Mouse (Mus musculus) C2C12 (cell line): Measurements from ENCODE around the gene Mgat4b. TPM values are rescaled to one million over a fixed set of nuclear protein-coding genes. Genes with fewer than 3 reads are reported as not detected.

Source experiments
- H3K27me3 ChIP-seq: one replicate; pipeline ENCODE4 v1.6.1; 2011; ENCODE audit not compliant: control insufficient read depth, insufficient read depth, insufficient read length
- H3K36me3 ChIP-seq: one replicate; pipeline ENCODE4 v1.6.1; 2011; ENCODE audit not compliant: control insufficient read depth, insufficient read depth
- H3K4me3 ChIP-seq: one replicate; pipeline ENCODE4 v1.5.1; 2011; ENCODE audit warnings: mild to moderate bottlenecking, control low read depth; ENCODE audit not compliant: poor library complexity, insufficient read depth, severe bottlenecking
- H3K79me2 ChIP-seq: one replicate; pipeline ENCODE4 v1.6.1; 2011; ENCODE audit not compliant: control insufficient read depth, insufficient read depth
- H3K79me3 ChIP-seq: one replicate; pipeline ENCODE4 v1.6.1; 2011; ENCODE audit warnings: low read depth, control low read depth
- H3ac ChIP-seq: one replicate; pipeline ENCODE3; 2011; ENCODE audit warnings: low read depth; ENCODE audit not compliant: control insufficient read depth, insufficient read length
- CEBPB ChIP-seq: IDR thresholded peaks from one replicate; pipeline ENCODE4 v1.6.1; 2011; ENCODE audit warnings: low read depth, mild to moderate bottlenecking, control low read depth, moderate library complexity
- CTCF ChIP-seq: IDR thresholded peaks from one replicate; pipeline ENCODE4 v1.5.1; 2011; ENCODE audit not compliant: control insufficient read depth, insufficient read depth, insufficient read length
- FOSL1 ChIP-seq: IDR thresholded peaks from one replicate; pipeline ENCODE4 v1.8.0; 2011; ENCODE audit warnings: mild to moderate bottlenecking, low read length; ENCODE audit not compliant: poor library complexity, insufficient read depth, severe bottlenecking
- MAX ChIP-seq: IDR thresholded peaks from one replicate; pipeline ENCODE4 v1.6.1; 2011; ENCODE audit warnings: mild to moderate bottlenecking, control low read depth
- MYOD1 ChIP-seq: IDR thresholded peaks from one replicate; pipeline ENCODE4 v1.6.1; 2011; ENCODE audit warnings: low read depth; ENCODE audit not compliant: control insufficient read depth, insufficient read length
- MYOG ChIP-seq: IDR thresholded peaks from one replicate; pipeline ENCODE4 v1.6.1; 2011; ENCODE audit not compliant: control insufficient read depth, insufficient read length; ENCODE audit errors: extremely low read depth
- USF1 ChIP-seq: IDR thresholded peaks from one replicate; pipeline ENCODE4 v1.6.1; 2011; ENCODE audit warnings: low read depth, mild to moderate bottlenecking, control low read depth, moderate library complexity
- polyA plus RNA-seq: library from polyadenylated mRNA; unstranded; fragments of >200 nt; fragmentation: generic; extraction: Trizol; gene quantifications from one replicate; pipeline ENCODE4 v1.2.1, GENCODE M21; 2012; ENCODE audit warnings: missing spikeins

Gene Mgat4b
- polyA plus RNA-seq, 1 experiment = 139 TPM

DNA sequence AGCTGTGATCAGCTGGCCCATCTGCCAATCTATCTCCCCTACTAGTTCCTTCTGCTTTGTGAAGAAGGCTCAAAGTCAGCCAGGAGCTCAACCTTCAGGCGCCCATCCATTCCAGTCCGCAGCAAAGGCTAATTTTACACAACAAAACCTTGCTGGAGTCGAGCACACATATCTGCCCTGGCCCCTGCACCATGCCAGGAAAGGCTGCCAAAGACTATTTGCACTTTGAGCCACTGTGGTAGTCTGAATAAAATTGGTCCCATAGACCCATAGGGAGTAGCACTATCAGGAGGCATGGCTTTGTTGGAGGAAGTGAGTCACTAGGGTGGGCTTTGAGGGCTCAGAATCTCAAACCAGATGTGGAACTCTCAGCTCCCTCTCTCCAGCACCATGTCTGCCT lies 5.3 kb upstream of the Mgat4b start:
- TF ChIP-seq CEBPB (no peak), MYOD1 (no peak), MYOG (no peak)
- Histone ChIP-seq H3K79me2 (peaks cover 70% of the 10 kb centered on the region), H3ac (no peak overlapping the region), H3K27me3 (no peaks in the 10 kb centered on the region), H3K79me3 (peaks cover 54% of the 10 kb centered on the region), H3K4me3 (no peak overlapping the region), H3K36me3 (peaks cover 89% of the 10 kb centered on the region)

DNA sequence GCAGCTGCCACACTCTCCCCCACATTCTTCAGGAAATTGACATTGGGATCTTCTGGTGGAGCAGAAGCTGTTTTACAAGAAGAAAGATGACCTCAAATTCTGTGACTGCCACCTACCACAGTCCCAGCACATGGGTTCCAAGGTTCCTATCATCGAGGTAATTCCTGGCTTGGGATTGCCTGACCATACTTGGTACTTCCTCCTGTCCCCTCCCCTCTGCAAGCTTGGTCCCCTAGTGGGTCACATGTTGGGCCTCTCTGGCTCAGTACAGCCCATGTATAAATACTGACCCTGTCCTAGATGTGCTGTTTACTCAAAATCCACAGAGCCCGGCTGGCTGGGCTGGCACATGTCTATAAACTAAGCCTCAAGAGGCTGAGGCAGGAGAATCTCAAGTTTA lies 4.7 kb upstream of the Mgat4b start:
- peaks cover 83% of the 10 kb centered on the region for H3K36me3 ChIP-seq

DNA sequence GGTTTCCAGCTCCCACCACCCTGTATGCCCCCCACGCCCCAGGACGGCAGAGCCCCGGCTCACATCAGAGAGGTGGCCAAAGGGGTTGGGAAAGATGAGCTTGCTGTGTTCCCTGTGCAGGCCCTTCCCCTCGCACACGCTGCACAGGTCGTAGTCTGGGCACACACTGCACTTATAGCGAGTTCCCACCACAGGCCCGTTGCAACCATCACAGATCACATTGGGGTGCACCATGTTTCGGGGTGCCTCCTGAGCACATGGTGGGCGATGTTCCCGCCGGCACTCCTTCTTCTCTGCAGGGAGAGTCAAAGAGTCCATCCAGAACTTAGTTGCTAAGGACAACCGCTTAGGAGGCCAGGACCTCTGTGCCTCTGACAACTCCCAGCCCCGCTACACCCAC lies 3.3 kb upstream of the Mgat4b start:
- H3K79me2 ChIP-seq = peaks cover 80% of the 10 kb centered on the region
- peaks cover 70% of the 10 kb centered on the region for H3K36me3 ChIP-seq
- H3K79me3 ChIP-seq = peaks cover 54% of the 10 kb centered on the region
- H3K4me3 ChIP-seq = no peak overlapping the region
- no peak overlapping the region for H3ac ChIP-seq
- H3K27me3 ChIP-seq = no peaks in the 10 kb centered on the region
- TF ChIP-seq CEBPB (no peak), FOSL1 (no peak), MAX (no peak), USF1 (no peak), MYOG (no peak), MYOD1 (no peak), CTCF (no peak)

More for the DNA sequence above, 4.7 kb upstream of the Mgat4b start:
- H3K4me3 ChIP-seq = no peak overlapping the region
- TF ChIP-seq MYOD1 (no peak), MYOG (no peak), USF1 (no peak), CEBPB (no peak), MAX (no peak), FOSL1 (no peak), CTCF (no peak)
- no peaks in the 10 kb centered on the region for H3K27me3 ChIP-seq
- no peak overlapping the region for H3ac ChIP-seq
- H3K79me3 ChIP-seq = peaks cover 54% of the 10 kb centered on the region
- H3K79me2 ChIP-seq = peaks cover 76% of the 10 kb centered on the region

DNA sequence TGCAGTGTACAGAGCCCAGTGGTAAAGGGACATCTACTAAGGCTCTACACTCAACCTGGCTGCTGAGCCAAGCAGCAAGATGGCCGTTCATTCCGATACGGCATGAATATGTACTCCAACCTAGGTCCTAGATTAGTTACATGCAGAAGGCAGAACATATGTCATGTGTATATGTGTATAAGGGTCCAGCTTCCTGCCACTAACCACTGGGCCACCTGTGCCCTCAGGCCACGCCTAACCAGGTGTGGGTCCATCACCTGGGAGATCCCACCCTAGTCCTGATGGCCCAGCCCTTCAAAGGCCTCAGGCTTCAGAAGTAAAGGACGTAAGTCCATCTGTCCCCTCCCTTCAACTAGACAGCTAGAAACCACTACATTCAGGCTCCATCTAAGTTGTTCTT lies 2.7 kb upstream of the Mgat4b start:
- H3K36me3 ChIP-seq = peaks cover 63% of the 10 kb centered on the region
- H3ac ChIP-seq = no peak overlapping the region
- H3K27me3 ChIP-seq = no peaks in the 10 kb centered on the region
- H3K79me3 ChIP-seq = peaks cover 54% of the 10 kb centered on the region
- no peak overlapping the region for H3K4me3 ChIP-seq
- peaks cover 80% of the 10 kb centered on the region for H3K79me2 ChIP-seq
- no peak for TF ChIP-seq USF1
- TF ChIP-seq MAX = no peak
- TF ChIP-seq FOSL1 = no peak
- no peak for TF ChIP-seq CTCF
- no peak for TF ChIP-seq MYOD1
- no peak for TF ChIP-seq MYOG
- no peak for TF ChIP-seq CEBPB

DNA sequence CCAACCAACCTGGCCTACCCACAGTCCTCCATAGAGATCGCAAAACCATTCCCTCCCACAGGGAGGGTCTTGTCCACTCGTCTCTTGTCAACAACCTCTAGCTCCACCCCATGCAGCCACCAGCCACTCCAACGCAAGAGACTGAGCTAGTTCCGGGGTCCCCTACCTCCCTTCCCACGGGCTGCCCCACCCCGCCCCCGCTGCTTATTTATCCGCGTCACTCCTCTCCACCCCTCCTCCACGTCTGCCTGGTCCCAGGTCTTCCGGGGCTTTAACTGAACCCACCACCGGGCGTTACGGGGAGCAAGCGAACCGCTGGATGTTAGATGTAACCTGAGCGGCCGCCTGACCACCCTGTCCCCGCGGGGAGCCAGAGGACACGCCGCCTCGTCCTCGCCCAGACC lies 587 bp upstream of the Mgat4b start:
- TF ChIP-seq MAX (peak; percentile 72), USF1 (no peak)

DNA sequence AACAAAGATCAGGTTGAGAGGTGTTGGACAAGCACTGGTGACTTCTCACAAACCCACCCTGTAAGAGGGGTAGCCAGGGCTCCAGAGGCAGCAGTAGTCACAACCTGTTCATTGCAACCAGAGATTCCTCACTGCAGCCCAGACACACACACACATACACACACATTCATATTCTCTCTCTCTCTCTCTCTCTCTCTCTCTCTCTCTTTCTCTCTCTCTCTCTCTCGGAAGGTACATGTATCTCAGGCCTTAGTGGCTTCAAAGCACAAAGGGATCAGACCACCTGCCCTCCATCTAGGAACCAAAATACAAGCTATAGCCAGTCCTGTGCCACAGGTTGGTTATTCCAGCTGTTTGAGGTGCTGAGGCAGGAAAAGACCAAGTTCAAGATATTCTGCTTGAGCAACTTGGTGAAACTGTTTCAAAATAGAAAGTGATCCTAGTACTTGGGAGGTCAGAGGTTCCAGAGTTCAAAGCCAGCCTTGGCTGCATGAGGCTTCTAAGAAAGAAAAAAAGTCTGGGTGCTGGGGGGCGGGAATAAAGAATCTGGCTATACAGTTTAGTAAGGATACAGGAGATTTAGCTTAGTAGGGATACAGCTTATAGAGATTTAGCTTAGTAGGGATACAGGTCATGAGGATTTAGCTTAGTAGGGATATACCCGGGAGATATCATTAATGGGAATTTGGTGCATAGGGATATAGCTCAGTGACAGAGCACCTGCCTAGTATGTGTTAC lies 801 bp downstream of the Mgat4b start:
- Histone ChIP-seq H3K36me3 (peaks cover 28% of the 10 kb centered on the region), H3K79me2 (peaks cover 54% of the 10 kb centered on the region), H3ac (no peak overlapping the region), H3K79me3 (peaks cover 36% of the 10 kb centered on the region), H3K4me3 (peak overlapping the region; percentile 99), H3K27me3 (no peaks in the 10 kb centered on the region)
- TF ChIP-seq MYOG (no peak), CTCF (no peak), CEBPB (no peak)

More for the DNA sequence above, 587 bp upstream of the Mgat4b start:
- H3K4me3 ChIP-seq = peak overlapping the region; percentile 99
- peaks cover 64% of the 10 kb centered on the region for H3K79me2 ChIP-seq
- peaks cover 42% of the 10 kb centered on the region for H3K36me3 ChIP-seq
- H3K27me3 ChIP-seq = no peaks in the 10 kb centered on the region
- peaks cover 50% of the 10 kb centered on the region for H3K79me3 ChIP-seq
- H3ac ChIP-seq = peak overlapping the region; percentile 82
